Mouse (Mus musculus) liver, embryonic 14.5 days (tissue): ENCODE measurements around the gene Zc3h15.

Experiments
- CTCF ChIP-seq: IDR thresholded peaks from 2 replicates; pipeline ENCODE4 v1.5.1; 2016; ENCODE audit warnings: antibody characterized with exemption, low read depth, control low read depth
- EP300 ChIP-seq: IDR thresholded peaks from 2 replicates; pipeline ENCODE4 v1.6.1; 2016; ENCODE audit warnings: antibody characterized with exemption, low read depth

DNA sequence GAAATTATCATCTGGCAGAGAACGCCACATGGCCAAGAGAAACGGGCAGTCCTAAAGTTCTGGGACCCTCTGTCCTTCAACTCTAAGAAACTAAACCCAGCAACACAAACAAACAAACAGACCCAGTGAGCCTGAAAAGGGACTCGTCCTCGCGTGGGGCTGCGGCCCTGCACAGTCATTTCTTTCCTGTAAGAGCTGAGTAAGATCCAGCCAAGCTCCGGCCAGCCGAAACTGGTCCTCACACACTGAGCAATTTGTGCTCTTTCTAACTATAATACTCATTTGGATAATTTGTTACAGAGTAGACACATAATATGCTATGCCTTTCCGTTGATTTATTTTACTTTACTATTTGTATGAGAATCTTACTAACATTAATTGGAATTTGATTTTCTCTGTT is 17.4 kb upstream of the Zc3h15 start:
- no peak for TF ChIP-seq CTCF
- no peak for TF ChIP-seq EP300
